Mouse (Mus musculus) mouse trophoblast stem cell (cell line): ENCODE results near the gene Tet2.
"Not testable (repeated sequence)": the region's sequence is repeated elsewhere in the genome, so short reads cannot be mapped to it uniquely, and the experiment has no call there.

Source experiments
- in situ Hi-C, 2 experiments: fragments of 300-500 bp; cut with MseI, MboI; formaldehyde crosslinking; loops; 2 replicates in 1 of 2; 3 replicates in 1 of 2; pipeline ENCODE4 v1.15.1; 2025

Tet2 gene

GRCm38 (mm10) chr3:133544551-133545303 lies at the start of gene Tet2:
Tet2 (minus strand) TSS chr3:133545139.
- in situ Hi-C loops: no loop called here

- in situ Hi-C loops: not testable (repeated sequence)
Observed at GRCm38 (mm10) chr3:133592995-133593394, 48.1 kb upstream of the Tet2 start.

- in situ Hi-C loops: no loop called here
Observed at GRCm38 (mm10) chr3:133590506-133591152, 45.7 kb upstream of the Tet2 start.

GRCm38 (mm10) chr3:133585010-133585409 lies 40.1 kb upstream of the Tet2 start:
- in situ Hi-C loops: no loop called here

GRCm38 (mm10) chr3:133583411-133584025 lies 38.6 kb upstream of the Tet2 start:
- in situ Hi-C loops: no loop called here

- in situ Hi-C loops: no loop called here
Observed at GRCm38 (mm10) chr3:133582969-133583368, 38.0 kb upstream of the Tet2 start.

GRCm38 (mm10) chr3:133582096-133582495 lies 37.2 kb upstream of the Tet2 start:
- in situ Hi-C loops: no loop called here

- in situ Hi-C loops: no loop called here
Observed at GRCm38 (mm10) chr3:133581541-133581940, 36.6 kb upstream of the Tet2 start.

- in situ Hi-C loops: no loop called here
Observed at GRCm38 (mm10) chr3:133579671-133580070, 34.7 kb upstream of the Tet2 start.

- in situ Hi-C loops: no loop called here
Observed at GRCm38 (mm10) chr3:133579140-133579539, 34.2 kb upstream of the Tet2 start.

GRCm38 (mm10) chr3:133574969-133575368 lies 30.0 kb upstream of the Tet2 start:
- in situ Hi-C loops: no loop called here

GRCm38 (mm10) chr3:133571961-133572360 lies 27.0 kb upstream of the Tet2 start:
- in situ Hi-C loops: no loop called here

- in situ Hi-C loops: no loop called here
Observed at GRCm38 (mm10) chr3:133563503-133564205, 18.7 kb upstream of the Tet2 start.

GRCm38 (mm10) chr3:133559413-133560114 lies 14.6 kb upstream of the Tet2 start:
- in situ Hi-C loops: loop anchor here (10.0 kb wide), 2 partner anchors 225 to 245 kb away; partner anchors contain the start of gene Ppa2 (in 1 of the 2)

GRCm38 (mm10) chr3:133557602-133558001 lies 12.7 kb upstream of the Tet2 start:
- in situ Hi-C loops: loop anchor here (10.0 kb wide), 2 partner anchors 223 to 243 kb away; partner anchors contain the start of gene Ppa2 (in 1 of the 2)

- in situ Hi-C loops: loop anchor here (10.0 kb wide), 2 partner anchors 222 to 242 kb away; partner anchors contain the start of gene Ppa2 (in 1 of the 2)
Observed at GRCm38 (mm10) chr3:133557154-133557553, 12.2 kb upstream of the Tet2 start.

- in situ Hi-C loops: loop anchor here (10.0 kb wide), 2 partner anchors 221 to 241 kb away; partner anchors contain the start of gene Ppa2 (in 1 of the 2)
Observed at GRCm38 (mm10) chr3:133555378-133555777, 10.4 kb upstream of the Tet2 start.

GRCm38 (mm10) chr3:133554552-133555067 lies 9.7 kb upstream of the Tet2 start:
- in situ Hi-C loops: loop anchor here (10.0 kb wide), 2 partner anchors 220 to 240 kb away; partner anchors contain the start of gene Ppa2 (in 1 of the 2)

GRCm38 (mm10) chr3:133554092-133554491 lies 9.2 kb upstream of the Tet2 start:
- in situ Hi-C loops: loop anchor here (10.0 kb wide), 2 partner anchors 219 to 239 kb away; partner anchors contain the start of gene Ppa2 (in 1 of the 2)

GRCm38 (mm10) chr3:133551941-133552340 lies 7.0 kb upstream of the Tet2 start:
- in situ Hi-C loops: loop anchor here (10.0 kb wide), 2 partner anchors 217 to 237 kb away; partner anchors contain the start of gene Ppa2 (in 1 of the 2)
